Mouse (Mus musculus): ENCODE data around the gene 9830107B12Rik. TPM values are rescaled to one million over a fixed set of nuclear protein-coding genes. Genes with fewer than 3 reads are reported as not detected.
"Not testable (repeated sequence)": the region's sequence is repeated elsewhere in the genome, so short reads cannot be mapped to it uniquely, and the experiment has no call there.

9830107B12Rik gene
- 0.09 TPM in 1 of 2 replicates, not detected in the other for polyA plus RNA-seq (2016; fragmentation: Nextera tagmentation; extraction: Ambion mirVana)

DNA sequence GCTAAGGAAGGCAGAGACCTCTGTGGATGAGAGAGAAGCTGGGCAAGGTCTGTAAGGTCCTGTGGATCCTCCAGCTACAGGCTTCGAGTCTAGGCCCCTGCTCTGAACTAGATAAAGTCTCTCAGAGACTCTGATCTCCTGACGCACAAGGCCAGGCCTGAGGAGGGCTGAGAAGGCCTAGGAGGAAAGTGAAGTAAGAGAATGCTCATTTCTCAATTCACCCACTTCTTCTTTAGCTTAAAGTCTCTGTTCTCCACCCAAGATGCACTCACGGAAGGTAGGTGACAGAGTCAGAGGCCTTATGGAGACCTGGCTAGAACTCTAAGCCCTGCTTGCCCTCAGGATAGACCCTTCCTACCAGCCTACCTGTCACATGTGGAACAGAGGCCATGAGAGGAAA, at the start of gene 9830107B12Rik:
Gene 9830107B12Rik, minus strand, starts transcription at position 149 of the 400 bp plus-strand sequence.
- Histone ChIP-seq H3K4me1 (no peaks in the 10 kb centered on the region), H3K4me3 (no peak within 1 kb of the TSS), H3K9ac (replicated peaks) (no peak within 1 kb of the TSS), H3K27ac (replicated peaks) (no peak within 1 kb of the TSS), H3K36me3 (no peaks in the 10 kb centered on the region), H3K9me3 (peaks cover 6% of the 10 kb centered on the region; the same call in 1 of the 2 replicates), H3K4me2 (replicated peaks) (no peak within 1 kb of the TSS), H3K27me3 (no peaks in the 10 kb centered on the region)
- 92% methylated on average over 3 of the region's 3 CpGs for WGBS
- no peak for ATAC-seq (ENCODE audit: low FRiP score, low read depth)

- Histone ChIP-seq H3K36me3 (no peaks in the 10 kb centered on the region), H3K4me2 (replicated peaks) (no peak overlapping the region), H3K9me3 (no peaks in the 10 kb centered on the region), H3K4me1 (no peaks in the 10 kb centered on the region), H3K4me3 (no peak overlapping the region), H3K9ac (replicated peaks) (no peak overlapping the region), H3K27me3 (no peaks in the 10 kb centered on the region), H3K27ac (replicated peaks) (no peak overlapping the region)
- ATAC-seq (ENCODE audit: low FRiP score, low read depth): no peak
- 77% methylated on average over 2 of the region's 2 CpGs for WGBS
These were observed 46.3 kb upstream of the 9830107B12Rik start for GRCm38 (mm10) chr17:48192366-48192765.

- ATAC-seq (ENCODE audit: low FRiP score, low read depth): no peak
- no peak overlapping the region for H3K4me2 ChIP-seq (replicated peaks)
- H3K4me1 ChIP-seq: no peaks in the 10 kb centered on the region
- no peaks in the 10 kb centered on the region for H3K27me3 ChIP-seq
- 74% methylated on average over 5 of the region's 5 CpGs for WGBS
- no peak overlapping the region for H3K27ac ChIP-seq (replicated peaks)
- no peak overlapping the region for H3K9ac ChIP-seq (replicated peaks)
- H3K9me3 ChIP-seq: no peaks in the 10 kb centered on the region
- no peaks in the 10 kb centered on the region for H3K36me3 ChIP-seq
- H3K4me3 ChIP-seq: no peak overlapping the region
These were observed 39.2 kb upstream of the 9830107B12Rik start for GRCm38 (mm10) chr17:48185252-48185651.

GRCm38 (mm10) chr17:48167103-48167502, 21.0 kb upstream of the 9830107B12Rik start, which contains the start of gene A530064D06Rik:
Gene A530064D06Rik, minus strand, starts transcription at chr17:48167275.
- WGBS: 78% methylated on average over 2 of the region's 2 CpGs
- not testable (repeated sequence) for H3K27me3 ChIP-seq

DNA sequence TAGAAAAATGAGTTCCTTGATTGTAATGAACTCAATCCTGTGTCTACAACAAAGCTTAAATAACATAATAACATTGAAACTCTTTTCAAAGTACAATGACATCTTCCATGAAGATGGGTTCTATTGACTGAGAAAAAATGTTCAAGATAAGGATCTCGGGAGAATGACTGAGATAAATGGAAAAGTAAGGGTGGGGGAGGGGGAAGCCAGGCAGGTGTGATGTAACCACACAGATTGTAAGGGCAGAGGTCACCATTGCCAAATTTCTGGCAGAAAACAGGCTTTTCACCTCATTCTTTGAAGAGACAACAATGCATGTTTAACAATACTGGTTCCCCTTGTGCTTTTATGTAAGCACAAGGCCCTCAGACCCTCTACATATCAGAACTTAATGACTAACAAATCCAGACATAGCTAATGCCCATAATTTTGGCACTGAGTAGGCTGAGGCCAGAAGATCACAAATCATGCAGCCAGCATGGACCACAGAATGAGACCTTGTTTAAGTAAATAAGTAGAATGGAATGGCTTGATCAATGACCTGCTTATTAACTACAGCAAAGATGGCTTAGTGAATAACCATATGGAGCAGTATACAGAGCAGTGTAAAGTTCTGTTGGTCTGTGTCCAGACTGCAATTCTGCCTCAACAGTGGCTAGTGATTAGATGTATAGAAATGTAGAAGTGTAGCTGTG, 11.5 kb upstream of the 9830107B12Rik start:
- Histone ChIP-seq H3K4me3 (no peak overlapping the region), H3K4me1 (no peaks in the 10 kb centered on the region), H3K9ac (replicated peaks) (no peak overlapping the region), H3K9me3 (no peaks in the 10 kb centered on the region), H3K4me2 (replicated peaks) (no peak overlapping the region), H3K27ac (replicated peaks) (no peak overlapping the region), H3K36me3 (no peaks in the 10 kb centered on the region), H3K27me3 (no peaks in the 10 kb centered on the region)
- no peak for ATAC-seq (ENCODE audit: low FRiP score, low read depth)
- WGBS: 68% methylated on average over 1 of the region's 1 CpGs

More at GRCm38 (mm10) chr17:48167103-48167502, 21.0 kb upstream of the 9830107B12Rik start, which contains the start of gene A530064D06Rik:
- H3K9me3 ChIP-seq; H3K27ac ChIP-seq (replicated peaks); H3K4me2 ChIP-seq (replicated peaks); H3K9ac ChIP-seq (replicated peaks); H3K36me3 ChIP-seq; H3K4me3 ChIP-seq; H3K4me1 ChIP-seq; ATAC-seq (ENCODE audit: low FRiP score, low read depth): not testable (repeated sequence)

DNA sequence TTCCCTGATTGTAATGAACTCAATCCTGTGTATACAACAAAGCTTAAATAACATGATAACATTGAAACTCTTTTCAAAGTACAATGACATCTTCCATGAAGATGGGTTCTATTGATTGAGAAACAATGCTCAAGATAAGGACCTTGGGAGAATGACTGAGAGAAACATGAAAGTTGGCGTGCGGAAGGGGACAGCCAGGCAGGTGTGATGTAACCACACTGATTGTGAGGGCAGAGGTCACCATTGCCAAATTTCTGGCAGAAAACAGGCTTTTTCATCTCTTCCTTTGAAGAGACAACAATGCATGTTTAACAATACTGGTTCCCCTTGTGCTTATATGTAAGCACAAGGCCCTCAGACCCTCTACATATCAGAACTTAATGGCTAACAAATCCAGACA, 13.3 kb downstream of the 9830107B12Rik start:
- no peak for ATAC-seq (ENCODE audit: low FRiP score, low read depth)
- H3K4me1 ChIP-seq: no peaks in the 10 kb centered on the region
- no peak overlapping the region for H3K27ac ChIP-seq (replicated peaks)
- H3K27me3 ChIP-seq: no peaks in the 10 kb centered on the region
- H3K4me2 ChIP-seq (replicated peaks): no peak overlapping the region
- no peak overlapping the region for H3K4me3 ChIP-seq
- H3K9me3 ChIP-seq: no peaks in the 10 kb centered on the region
- WGBS: 90% methylated on average over 2 of the region's 2 CpGs
- H3K9ac ChIP-seq (replicated peaks): no peak overlapping the region
- no peaks in the 10 kb centered on the region for H3K36me3 ChIP-seq

DNA sequence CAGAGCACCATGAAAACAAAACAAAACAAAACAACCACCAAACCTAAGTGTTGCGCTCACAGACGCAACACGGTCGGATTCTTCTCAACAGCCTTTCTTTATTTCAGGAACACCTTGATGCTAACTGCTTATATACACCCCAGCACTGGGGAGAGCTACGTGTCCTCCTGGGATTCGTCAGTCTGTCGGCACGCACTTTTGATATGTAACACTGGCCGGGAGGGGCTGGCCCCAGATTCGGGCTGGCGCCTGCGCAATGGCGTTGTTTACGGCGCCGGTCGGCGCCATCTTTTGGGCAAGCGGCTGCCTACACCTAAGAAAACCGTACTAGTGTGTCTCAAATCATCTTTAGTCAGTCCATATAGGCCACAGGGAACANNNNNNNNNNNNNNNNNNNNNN, 25.6 kb downstream of the 9830107B12Rik start:
- Histone ChIP-seq H3K9me3 (no peaks in the 10 kb centered on the region), H3K4me1 (no peaks in the 10 kb centered on the region), H3K36me3 (no peaks in the 10 kb centered on the region), H3K4me3 (no peak overlapping the region), H3K27me3 (peaks cover 3% of the 10 kb centered on the region; the same call in 1 of the 2 replicates), H3K9ac (replicated peaks) (no peak overlapping the region), H3K4me2 (replicated peaks) (no peak overlapping the region), H3K27ac (replicated peaks) (no peak overlapping the region)
- ATAC-seq (ENCODE audit: low FRiP score, low read depth): no peak
- 94% methylated on average over 20 of the region's 20 CpGs for WGBS

DNA sequence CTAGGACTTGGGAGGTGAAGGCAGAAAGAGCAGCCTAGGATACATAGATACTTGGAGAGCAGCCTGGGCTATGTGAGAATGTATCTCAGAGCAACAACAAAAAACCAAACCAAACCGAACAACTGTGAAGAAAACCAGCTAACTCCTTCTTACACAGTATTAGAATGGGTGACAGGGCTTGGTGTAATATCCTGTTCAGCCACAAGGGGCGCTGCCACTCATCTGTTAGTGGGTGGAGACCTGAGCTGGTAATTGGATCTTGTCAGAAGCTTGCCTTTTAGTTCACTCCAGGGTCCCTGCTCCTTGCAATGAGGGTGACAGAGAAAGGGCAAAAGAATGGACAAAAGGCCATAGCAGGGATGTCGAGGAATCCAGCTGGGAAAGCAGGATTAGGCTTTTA, 26.4 kb downstream of the 9830107B12Rik start:
- Histone ChIP-seq H3K9ac (replicated peaks) (no peak overlapping the region), H3K4me2 (replicated peaks) (no peak overlapping the region), H3K27ac (replicated peaks) (no peak overlapping the region), H3K9me3 (no peaks in the 10 kb centered on the region), H3K27me3 (peaks cover 3% of the 10 kb centered on the region; the same call in 1 of the 2 replicates), H3K4me1 (no peaks in the 10 kb centered on the region), H3K4me3 (no peak overlapping the region), H3K36me3 (no peaks in the 10 kb centered on the region)
- WGBS: 23% methylated on average over 3 of the region's 3 CpGs
- peak; percentile 52; the same call in 1 of the 2 replicates for ATAC-seq (ENCODE audit: low FRiP score, low read depth)

GRCm38 (mm10) chr17:48118570-48118969, 27.5 kb downstream of the 9830107B12Rik start:
- 75% methylated on average over 1 of the region's 1 CpGs for WGBS
- Histone ChIP-seq H3K9me3 (peaks cover 4% of the 10 kb centered on the region; the same call in 1 of the 2 replicates), H3K9ac (replicated peaks) (no peak overlapping the region), H3K27me3 (no peaks in the 10 kb centered on the region), H3K4me2 (replicated peaks) (no peak overlapping the region), H3K36me3 (no peaks in the 10 kb centered on the region), H3K4me3 (no peak overlapping the region), H3K4me1 (no peaks in the 10 kb centered on the region), H3K27ac (replicated peaks) (no peak overlapping the region)
- no peak for ATAC-seq (ENCODE audit: low FRiP score, low read depth)

DNA sequence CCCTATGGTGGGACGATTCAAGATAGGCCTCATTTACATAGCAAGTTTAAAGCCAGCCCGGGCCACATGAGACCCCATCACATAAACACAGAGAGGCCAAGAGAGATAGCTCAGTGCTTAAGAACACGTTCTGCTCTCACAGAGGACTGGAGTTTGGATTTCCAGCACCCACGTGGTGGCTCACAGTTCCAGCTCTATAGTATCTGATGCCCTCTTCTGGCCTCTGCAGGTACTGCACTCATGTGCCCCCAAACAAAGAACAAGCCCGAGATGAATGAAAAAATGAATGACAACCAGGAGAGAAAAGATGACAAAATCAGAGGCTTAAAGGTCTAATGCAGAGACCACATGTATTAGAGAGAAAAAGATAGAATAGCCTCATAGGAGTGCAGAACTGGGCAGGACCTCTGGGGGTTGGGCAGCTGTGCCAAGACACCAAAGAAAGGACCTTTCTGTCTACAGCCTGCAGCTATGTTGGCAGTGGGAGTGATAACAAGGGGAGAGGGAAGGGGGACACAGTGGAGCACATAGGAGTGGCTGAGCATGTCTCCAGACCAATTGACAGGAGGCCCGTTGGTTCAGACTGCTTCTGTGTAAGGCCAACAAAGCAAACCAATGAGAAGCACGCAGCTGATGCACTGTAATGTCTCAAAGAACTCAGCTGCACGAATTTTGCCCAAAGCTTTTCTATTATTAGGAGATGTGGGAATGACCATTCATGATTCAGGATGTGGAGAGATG, 35.4 kb downstream of the 9830107B12Rik start:
- Histone ChIP-seq H3K27ac (replicated peaks) (no peak overlapping the region), H3K4me1 (no peaks in the 10 kb centered on the region), H3K4me2 (replicated peaks) (no peak overlapping the region), H3K4me3 (no peak overlapping the region), H3K36me3 (no peaks in the 10 kb centered on the region), H3K9me3 (peaks cover 5% of the 10 kb centered on the region; the same call in 1 of the 2 replicates), H3K27me3 (no peaks in the 10 kb centered on the region; the same call in 1 of the 2 replicates), H3K9ac (replicated peaks) (no peak overlapping the region)
- no peak for ATAC-seq (ENCODE audit: low FRiP score, low read depth)
- 54% methylated on average over 8 of the region's 8 CpGs for WGBS

DNA sequence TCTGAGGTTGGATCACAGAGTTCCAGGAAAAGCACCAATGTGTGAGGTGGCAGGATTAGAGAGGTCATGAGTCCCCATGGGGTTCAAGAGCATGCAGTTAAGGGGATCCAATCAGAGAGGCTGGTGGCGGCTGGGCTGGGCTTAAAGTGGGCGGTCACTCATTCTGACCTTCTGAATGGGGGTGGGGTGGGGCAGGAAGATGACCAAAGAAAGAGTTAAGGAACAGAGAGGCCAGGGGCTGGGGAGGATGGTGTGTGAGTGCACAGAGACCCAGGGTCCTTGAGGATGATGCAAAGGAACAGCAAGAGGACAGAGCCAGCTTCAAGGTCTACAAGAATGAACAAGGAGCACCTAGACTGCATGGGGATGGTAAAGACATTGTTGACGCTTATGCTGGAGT, 37.5 kb downstream of the 9830107B12Rik start:
- WGBS: 67% methylated on average over 3 of the region's 3 CpGs
- ATAC-seq (ENCODE audit: low FRiP score, low read depth): no peak
- Histone ChIP-seq H3K36me3 (no peaks in the 10 kb centered on the region), H3K27ac (replicated peaks) (no peak overlapping the region), H3K9me3 (peaks cover under 1% of the 10 kb centered on the region; the same call in 1 of the 2 replicates), H3K9ac (replicated peaks) (no peak overlapping the region), H3K4me3 (no peak overlapping the region), H3K4me1 (no peaks in the 10 kb centered on the region), H3K27me3 (no peaks in the 10 kb centered on the region; the same call in 1 of the 2 replicates), H3K4me2 (replicated peaks) (no peak overlapping the region)

DNA sequence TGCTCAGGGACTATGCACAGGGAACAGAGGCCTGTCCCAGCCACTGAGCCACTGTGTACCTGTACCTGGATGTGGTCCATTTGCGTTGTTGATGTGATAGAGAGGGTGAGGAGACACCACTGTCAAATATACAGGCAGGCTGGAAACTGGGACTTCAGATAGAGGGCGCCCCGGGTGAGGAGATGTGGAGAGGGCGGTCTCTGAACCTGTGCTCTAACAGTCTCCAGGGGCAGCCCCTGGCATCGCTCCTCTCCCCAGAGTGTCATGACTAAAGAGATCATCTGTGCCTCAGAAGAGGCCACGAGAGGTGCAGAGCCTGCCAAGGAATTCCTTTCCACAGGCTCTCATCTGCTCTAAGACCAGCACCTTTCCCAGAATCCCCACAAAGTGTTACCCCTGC, 38.2 kb downstream of the 9830107B12Rik start:
- WGBS: 62% methylated on average over 6 of the region's 6 CpGs
- Histone ChIP-seq H3K36me3 (no peaks in the 10 kb centered on the region), H3K4me2 (replicated peaks) (no peak overlapping the region)

More for the DNA sequence above, 38.2 kb downstream of the 9830107B12Rik start:
- no peak overlapping the region for H3K27ac ChIP-seq (replicated peaks)
- H3K4me1 ChIP-seq: no peaks in the 10 kb centered on the region
- no peak for ATAC-seq (ENCODE audit: low FRiP score, low read depth)
- H3K27me3 ChIP-seq: no peaks in the 10 kb centered on the region; the same call in 1 of the 2 replicates
- H3K9ac ChIP-seq (replicated peaks): no peak overlapping the region
- no peak overlapping the region for H3K4me3 ChIP-seq
- H3K9me3 ChIP-seq: no peaks in the 10 kb centered on the region
